Mouse (Mus musculus) layer of hippocampus, adult 18-20 months (tissue): Measurements from ENCODE around the gene Fuom. TPM values are rescaled to one million over a fixed set of nuclear protein-coding genes. Genes with fewer than 3 reads are reported as not detected.

Experiments
- DNase-seq, 2 experiments: peaks; one replicate each; pipeline ENCODE4 v3.0.0; 2022; ENCODE audit warnings: low spot score in 2 of 2
- total RNA-seq, 2 experiments: library from RNA; stranded (reverse); gene quantifications; 2 replicates each; pipeline ENCODE4 v1.2.3; 2021

Gene Fuom
- total RNA-seq, 2 experiments from 2014 or later: 41.7 to 43.4 TPM

GRCm38 (mm10) chr7:140104009-140104408, 1.8 kb upstream of the Fuom start:
- no peak for DNase-seq

GRCm38 (mm10) chr7:140101498-140101897, 743 bp downstream of the Fuom start:
- no peak for DNase-seq

GRCm38 (mm10) chr7:140098466-140098865, 3.8 kb downstream of the Fuom start:
- DNase-seq: no peak

- no peak for DNase-seq
These were observed 6.2 kb downstream of the Fuom start for GRCm38 (mm10) chr7:140096055-140096454.

- DNase-seq: no peak
These were observed 6.7 kb downstream of the Fuom start for GRCm38 (mm10) chr7:140095556-140095955.

GRCm38 (mm10) chr7:140094954-140095353, 7.3 kb downstream of the Fuom start:
- DNase-seq: no peak

GRCm38 (mm10) chr7:140092924-140093528, 9.2 kb downstream of the Fuom start, which contains the start of gene Prap1:
Gene Prap1, plus strand, starts transcription at chr7:140093395.
- no peak for DNase-seq

GRCm38 (mm10) chr7:140090601-140091000, 11.6 kb downstream of the Fuom start:
- no peak for DNase-seq

- DNase-seq: peak; percentile 91 to 94
These were observed 20.0 kb downstream of the Fuom start, which contains the start of gene Caly for GRCm38 (mm10) chr7:140082242-140082678. Gene Caly, minus strand, starts transcription at chr7:140082548.

GRCm38 (mm10) chr7:140081408-140082241, 20.6 kb downstream of the Fuom start:
- peak; percentile 39 to 61 for DNase-seq

- peak; percentile 92 to 95 for DNase-seq
These were observed 21.6 kb downstream of the Fuom start for GRCm38 (mm10) chr7:140080503-140081156.

- DNase-seq: peak; percentile 64 to 79
These were observed 23.5 kb downstream of the Fuom start for GRCm38 (mm10) chr7:140078711-140079110.

- DNase-seq: no peak
These were observed 24.5 kb downstream of the Fuom start for GRCm38 (mm10) chr7:140077698-140078097.

GRCm38 (mm10) chr7:140070042-140070711, 32.1 kb downstream of the Fuom start:
- no peak for DNase-seq

GRCm38 (mm10) chr7:140067397-140067796, 34.8 kb downstream of the Fuom start:
- DNase-seq: no peak

GRCm38 (mm10) chr7:140063092-140063491, 39.1 kb downstream of the Fuom start:
- peak in 1 of 2 experiments; percentile 85 for DNase-seq

- peak in 1 of 2 experiments; percentile 34 for DNase-seq
These were observed 39.9 kb downstream of the Fuom start for GRCm38 (mm10) chr7:140062307-140062706.

GRCm38 (mm10) chr7:140061832-140062130, 40.5 kb downstream of the Fuom start:
- DNase-seq: no peak

GRCm38 (mm10) chr7:140060936-140061831, 41.1 kb downstream of the Fuom start:
- DNase-seq: no peak

- no peak for DNase-seq
These were observed 42.6 kb downstream of the Fuom start for GRCm38 (mm10) chr7:140059601-140060000.
